Mouse (Mus musculus) spleen, postnatal 10 days (tissue): ENCODE data around the gene Mat2a.
A peak's percentile ranks its signal among the peaks of the same experiment; 100 is the strongest.
"Not testable (repeated sequence)": the region's sequence is repeated elsewhere in the genome, so short reads cannot be mapped to it uniquely, and the experiment has no call there.

ENCODE experiments used
- DNase-seq, 2 experiments: peaks; one replicate each; pipeline ENCODE4 v3.0.0; 2021 to 2022; ENCODE audit warnings: low spot score in 2 of 2

Mat2a gene

GRCm38 (mm10) chr6:72439355-72440185 lies at the start of gene Mat2a:
Gene Mat2a (minus strand): TSS chr6:72439558.
- peak; percentile 92 to 95 for DNase-seq

GRCm38 (mm10) chr6:72488850-72489249 lies 49.5 kb upstream of the Mat2a start:
- DNase-seq = no peak

- DNase-seq = no peak
Observed at GRCm38 (mm10) chr6:72487282-72487681, 47.9 kb upstream of the Mat2a start.

GRCm38 (mm10) chr6:72486307-72486706 lies 46.9 kb upstream of the Mat2a start:
- no peak for DNase-seq

DNA sequence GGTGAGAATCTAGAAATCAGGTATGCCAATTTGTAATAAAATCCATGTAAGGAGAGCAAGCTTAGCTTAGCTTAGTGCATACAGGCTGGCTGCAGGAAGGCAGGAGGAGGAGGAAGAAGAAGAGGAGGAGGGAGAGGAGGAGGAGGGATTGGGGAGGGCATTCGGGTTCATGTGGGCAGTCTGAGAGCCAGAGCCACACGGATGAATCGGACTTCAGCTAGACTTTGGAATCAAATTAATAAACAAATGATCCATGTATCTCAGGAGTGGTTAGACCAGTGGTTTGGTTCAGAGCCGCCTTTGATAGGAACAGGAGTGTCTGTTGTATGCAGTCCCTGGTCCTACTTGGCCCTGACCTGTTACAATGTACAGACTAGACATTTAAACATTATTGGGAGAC lies 45.5 kb upstream of the Mat2a start:
- DNase-seq = no peak

DNA sequence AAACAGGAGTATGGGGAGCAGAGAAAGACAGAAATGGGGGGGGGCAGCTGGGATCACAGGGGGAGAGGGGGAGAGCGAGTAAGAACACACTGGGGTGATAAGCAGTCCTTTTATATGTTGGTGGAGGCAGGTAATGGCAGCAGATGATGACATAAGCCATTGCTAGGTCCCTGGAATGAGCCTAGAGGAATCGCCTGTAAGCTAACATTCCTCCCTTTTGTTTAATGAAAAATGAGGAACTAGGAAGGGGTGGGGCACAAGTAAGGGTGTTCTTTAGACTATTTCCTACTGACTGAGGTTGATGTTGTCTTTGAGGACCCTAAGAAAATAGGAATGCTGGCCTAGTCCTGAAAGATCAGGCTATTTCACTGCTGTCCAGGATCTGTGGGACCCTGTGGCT lies 42.8 kb upstream of the Mat2a start:
- no peak for DNase-seq

- no peak for DNase-seq
Observed at GRCm38 (mm10) chr6:72480422-72480702, 41.0 kb upstream of the Mat2a start.

GRCm38 (mm10) chr6:72479645-72480421 lies 40.5 kb upstream of the Mat2a start:
- DNase-seq = no peak

GRCm38 (mm10) chr6:72478691-72479090 lies 39.3 kb upstream of the Mat2a start:
- not testable (repeated sequence) for DNase-seq

DNA sequence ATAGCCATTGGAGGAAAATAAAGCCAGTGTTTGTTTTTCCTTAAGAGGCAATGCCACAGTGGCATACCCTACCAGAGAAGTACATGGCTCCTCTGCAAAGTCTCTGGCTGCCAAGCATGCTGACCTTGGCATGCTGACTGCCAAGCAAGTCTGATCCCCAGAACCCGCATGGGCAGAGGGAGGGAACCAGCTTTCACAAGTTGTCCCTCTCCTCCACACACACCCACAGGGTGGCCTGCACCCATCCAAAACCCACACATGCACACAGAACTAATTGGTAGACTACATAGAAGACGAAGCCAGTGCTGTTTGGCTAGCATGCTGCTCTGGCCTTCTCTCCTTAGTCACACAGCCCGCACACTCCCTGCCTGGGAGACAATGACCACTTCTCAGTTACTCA lies 38.3 kb upstream of the Mat2a start:
- no peak for DNase-seq

GRCm38 (mm10) chr6:72476836-72477235 lies 37.5 kb upstream of the Mat2a start:
- no peak for DNase-seq

DNA sequence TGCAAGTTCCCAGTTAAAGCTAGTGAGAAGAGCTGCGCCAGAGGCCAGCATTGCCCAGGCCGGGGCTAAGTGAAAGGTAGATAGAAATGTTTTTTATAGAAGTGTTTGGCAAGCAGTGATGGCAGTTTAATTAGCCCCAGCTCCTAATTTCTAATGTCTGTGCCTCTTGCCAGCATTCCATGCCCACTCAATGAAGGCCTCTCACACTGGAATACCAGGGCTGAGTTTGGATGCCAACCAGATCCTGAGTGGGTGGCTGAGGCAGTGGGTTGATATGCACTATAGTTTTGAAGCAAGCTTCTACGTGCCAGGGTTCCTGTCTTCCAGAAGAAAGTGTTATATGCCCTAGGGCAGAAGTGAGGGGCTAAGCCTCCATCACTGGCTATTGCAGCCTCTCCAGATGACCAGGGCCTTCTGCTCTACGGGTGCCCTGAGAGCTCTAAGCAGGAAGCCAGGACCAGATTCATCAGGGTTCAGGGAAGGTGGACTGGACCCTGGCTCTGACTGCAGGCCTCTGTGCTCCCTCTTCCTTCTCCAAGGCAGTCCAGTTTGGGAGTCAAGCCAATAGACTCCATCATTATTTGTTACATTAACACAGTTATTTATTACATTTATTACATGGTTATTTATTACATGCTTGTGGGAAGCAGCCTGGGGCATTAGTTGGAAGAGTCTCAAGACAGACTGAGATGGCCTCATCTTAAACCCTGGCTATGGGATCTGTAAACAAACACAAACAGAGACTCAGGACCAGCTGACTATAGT lies 36.0 kb upstream of the Mat2a start:
- DNase-seq = no peak

DNA sequence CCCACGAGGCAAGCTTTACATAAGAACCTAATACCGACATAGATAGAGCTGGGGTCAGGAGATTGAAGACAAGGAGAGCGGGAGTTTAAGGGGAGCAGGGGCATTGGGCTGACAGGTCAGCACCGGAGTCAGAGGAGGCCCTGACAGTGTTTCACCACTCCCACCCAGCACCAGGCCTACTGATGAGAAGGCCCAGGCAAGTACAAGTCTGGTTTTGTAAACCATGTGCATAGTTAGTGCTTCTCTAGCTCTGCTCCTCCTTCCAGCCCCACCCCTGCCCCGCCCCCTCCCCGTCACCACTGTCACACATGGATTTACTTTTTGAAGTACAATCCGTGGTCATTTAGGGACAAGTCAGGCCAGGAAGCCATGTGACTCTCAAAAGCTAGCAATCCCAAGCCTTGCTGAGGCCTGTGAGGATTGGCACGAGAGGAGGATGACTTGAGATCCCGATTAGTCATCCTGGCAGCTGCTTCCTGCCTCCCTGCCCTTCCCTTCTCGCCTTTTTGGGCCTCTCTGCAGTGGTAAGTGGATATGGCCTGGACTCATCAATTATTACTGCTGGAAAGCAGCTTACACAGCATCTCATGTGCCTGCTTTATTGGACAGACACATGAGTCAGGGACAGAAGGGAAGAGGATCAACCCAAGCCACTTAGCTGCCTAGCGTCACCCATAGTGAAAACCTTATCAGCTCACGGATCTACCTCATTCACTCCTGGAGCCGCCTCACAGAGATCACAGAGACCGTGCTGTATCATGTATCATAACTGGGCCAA lies 34.1 kb upstream of the Mat2a start:
- DNase-seq = no peak

DNA sequence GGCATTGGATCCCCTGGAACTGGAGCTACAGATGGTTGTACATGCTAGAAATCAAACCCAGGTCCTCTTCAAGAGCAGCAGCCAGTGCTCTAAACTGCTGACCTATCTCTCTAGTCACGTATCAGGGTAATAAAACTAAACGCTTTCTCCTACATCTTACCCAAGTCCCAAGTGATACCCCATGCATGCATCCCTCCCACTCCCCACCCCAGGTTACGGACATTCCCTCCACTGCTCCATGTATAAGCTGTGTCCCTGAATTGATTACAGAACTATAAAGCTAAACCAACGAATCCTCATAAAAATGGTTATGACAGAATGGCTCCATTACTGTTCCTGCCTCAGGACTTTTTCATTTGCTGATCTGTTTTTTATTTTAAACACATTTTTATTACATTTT lies 26.8 kb upstream of the Mat2a start:
- DNase-seq = no peak

DNA sequence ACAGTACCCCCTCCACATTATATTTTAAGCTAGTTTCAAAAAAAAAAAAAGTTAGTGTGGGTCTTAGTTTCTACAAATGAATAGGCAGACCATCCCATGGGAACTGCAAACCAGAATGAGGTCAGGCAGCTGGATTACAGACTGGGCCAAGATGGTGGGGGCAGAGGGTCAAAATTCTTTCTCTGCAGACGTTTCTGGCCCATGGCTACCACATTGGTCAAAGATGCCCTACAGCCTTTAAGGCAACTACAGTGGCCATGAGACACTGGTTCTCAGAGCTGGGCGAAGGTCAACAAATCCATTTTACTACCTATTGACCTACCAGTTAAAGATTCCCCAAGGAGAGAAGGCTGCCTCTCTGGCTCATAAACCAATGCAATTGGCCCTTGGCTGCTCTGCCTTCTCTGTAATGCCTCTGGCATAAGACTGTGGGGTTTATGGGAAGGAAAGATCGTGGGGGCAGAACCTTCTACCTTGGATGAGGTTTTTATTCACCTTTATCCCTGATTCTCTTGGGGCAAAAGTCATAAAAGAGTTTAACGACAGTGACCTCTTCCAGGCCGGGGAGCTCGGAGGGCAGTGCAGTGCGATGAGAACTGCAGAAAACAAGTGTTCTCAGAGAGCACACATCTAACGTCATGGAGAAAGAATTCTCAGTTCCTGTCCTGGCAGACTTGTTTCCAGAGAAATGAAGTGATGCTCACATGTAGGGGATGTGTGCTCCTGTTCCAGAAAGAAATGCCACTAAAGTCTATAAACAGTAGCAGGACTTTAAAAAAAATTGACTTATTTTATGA lies 26.2 kb upstream of the Mat2a start:
- DNase-seq = no peak

GRCm38 (mm10) chr6:72462550-72463257 lies 23.3 kb upstream of the Mat2a start:
- not testable (repeated sequence) for DNase-seq

DNA sequence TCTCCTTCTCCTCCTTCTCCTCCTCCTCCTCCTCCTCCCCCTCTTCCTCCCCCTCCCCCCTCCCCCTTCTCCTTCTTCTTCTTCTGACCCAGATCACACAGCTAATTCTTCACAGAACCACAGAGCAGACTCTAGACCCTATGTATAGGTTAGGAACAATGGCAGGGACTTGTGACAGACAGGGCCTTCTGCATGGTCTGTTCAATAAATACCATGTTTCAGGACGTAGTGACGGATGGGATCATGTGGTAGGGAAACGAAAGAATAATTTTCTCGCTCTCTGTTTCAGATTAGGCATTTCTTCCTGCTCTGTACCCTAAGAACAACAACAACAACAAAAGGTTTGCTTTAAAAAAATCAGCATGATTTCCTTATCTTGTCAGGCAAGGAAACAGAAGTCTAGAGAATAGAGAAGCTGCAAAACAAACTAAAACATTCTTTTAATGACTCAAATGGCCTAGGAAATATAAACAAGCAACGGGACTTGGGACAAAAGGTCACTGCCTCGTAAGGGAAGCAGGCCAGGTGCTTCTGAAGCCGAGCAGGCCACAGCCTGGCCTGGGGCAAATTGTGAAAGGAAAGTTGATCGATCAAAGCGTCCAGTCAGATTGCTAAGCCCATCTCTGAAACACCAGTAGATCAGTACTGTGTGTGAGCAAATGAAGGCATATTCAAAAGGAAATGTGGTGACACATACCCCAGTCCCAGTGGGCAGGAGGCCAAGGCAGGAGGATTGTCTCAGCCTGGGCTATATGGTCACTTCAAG lies 20.9 kb upstream of the Mat2a start:
- DNase-seq = no peak

DNA sequence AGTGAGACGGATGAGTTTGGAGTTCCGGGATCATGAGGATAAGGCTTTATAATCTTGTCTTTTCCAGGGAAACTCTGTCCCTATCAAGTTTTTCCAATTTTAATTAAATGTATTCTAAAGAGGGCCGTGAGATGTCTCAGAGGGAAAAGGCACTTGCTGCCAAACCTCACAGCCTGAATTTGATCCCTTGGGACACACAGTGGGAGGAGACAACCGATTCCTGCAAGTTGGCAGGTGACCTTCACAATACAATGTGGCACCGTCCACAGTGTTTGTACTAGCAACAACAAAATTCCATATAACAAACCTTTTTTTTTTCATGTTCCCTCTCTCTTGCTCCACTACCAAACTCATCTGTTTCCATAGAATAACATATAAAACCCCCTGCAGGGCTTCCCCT lies 19.6 kb upstream of the Mat2a start:
- no peak for DNase-seq

DNA sequence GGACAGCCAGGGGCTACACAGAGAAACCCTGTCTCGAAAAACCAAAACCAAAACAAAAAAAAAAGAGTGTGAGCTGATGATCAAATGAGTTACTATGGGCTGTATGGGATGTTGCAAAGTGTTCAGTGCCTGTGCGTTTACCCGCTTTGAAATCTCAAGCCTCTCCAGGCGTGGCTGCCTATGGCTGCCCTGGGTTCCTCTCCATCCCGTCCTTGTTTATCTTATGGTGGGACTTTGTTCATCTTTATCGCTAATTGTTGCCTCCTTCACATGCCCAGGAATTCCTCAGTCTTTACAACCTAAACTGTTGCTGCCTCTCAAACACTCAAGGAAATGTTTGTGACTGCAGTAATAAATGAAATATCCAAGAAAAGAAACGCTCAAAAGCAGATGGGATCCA lies 19.1 kb upstream of the Mat2a start:
- DNase-seq = no peak

- no peak for DNase-seq
Observed at GRCm38 (mm10) chr6:72456567-72456966, 17.2 kb upstream of the Mat2a start.
